Mouse (Mus musculus) lung, postnatal 14 days (tissue): ENCODE results near the gene Zfp663.

Source experiments
- DNase-seq: peaks from one replicate; pipeline ENCODE4 v3.0.0; 2021

Zfp663 gene

DNA sequence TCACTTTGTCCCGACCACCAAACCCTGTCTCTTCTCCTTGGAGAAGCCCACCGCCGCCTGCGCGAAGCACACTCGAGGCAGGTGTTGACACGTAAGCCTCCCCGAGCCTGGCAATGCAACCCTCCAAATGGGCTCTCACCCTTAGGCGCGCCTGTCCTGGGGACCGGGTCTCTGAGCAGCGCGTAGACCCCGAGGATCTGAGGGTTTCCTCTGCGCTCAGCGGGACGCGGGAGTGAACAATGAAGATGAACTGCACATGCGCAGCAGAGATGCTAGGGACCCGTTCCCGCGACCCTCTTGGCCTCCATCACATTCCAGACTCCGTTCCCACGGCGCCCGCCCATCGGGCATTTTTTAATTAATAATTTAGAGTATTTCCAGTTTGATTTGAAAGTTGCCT lies at the start of gene Zfp663:
TSS of gene Zfp663 (minus strand) at position 234 of the 400 bp plus-strand sequence.
- no peak for DNase-seq

- DNase-seq = no peak
Observed at GRCm38 (mm10) chr2:165417291-165417690, 48.8 kb upstream of the Zfp663 start.

- DNase-seq = no peak
Observed at GRCm38 (mm10) chr2:165415795-165416194, 47.3 kb upstream of the Zfp663 start.

- no peak for DNase-seq
Observed at GRCm38 (mm10) chr2:165415141-165415721, 46.7 kb upstream of the Zfp663 start.

GRCm38 (mm10) chr2:165414321-165414720 lies 45.8 kb upstream of the Zfp663 start:
- no peak for DNase-seq

DNA sequence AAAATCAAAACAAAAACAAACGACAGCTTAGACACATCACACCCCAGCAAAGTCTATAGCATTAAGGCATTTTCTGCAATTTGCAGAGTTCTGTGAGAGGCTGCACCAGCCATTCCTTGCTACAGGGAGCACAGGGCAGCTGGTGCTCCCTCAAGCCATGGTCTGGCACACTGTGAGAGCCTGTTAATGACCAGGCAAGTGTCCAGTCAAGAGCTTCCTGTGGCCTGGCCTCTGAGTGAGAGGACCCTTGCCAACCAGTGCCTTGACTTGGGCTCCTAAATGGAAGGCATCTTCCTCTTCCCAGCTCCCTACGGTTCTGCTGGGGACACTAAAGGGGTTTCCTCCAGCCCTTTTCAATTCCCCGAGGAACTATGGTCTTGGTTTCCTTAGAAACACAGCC lies 45.4 kb upstream of the Zfp663 start:
- DNase-seq = no peak

DNA sequence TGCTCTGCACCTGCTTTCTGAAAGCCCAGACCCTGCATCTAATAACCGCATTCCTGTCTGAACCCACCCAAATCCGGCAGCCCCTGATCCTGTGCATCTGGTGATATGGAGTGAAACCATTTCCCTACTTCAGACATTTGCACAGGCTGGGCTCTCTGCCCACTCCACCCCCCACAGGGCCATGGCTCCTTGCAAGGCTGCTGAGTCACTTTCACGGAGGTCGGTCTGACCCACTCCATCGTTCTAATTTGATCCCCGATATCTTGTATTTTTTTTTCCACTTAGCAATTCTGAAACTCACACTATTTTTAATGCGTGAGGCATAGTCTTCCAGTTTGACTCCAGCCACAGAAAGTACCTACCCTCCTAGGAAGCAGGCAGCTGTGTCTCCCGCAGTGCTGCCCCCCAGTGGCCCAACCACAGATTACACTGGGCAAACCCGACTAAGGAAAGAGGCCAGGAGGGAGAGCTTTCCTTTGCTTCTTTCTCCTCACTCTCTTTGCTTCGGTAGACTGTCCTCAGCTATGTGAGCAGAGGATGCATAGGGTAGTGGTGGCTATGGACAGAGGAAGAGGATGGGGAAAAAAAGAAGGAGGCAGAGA lies 39.3 kb upstream of the Zfp663 start:
- DNase-seq = peak; percentile 73

DNA sequence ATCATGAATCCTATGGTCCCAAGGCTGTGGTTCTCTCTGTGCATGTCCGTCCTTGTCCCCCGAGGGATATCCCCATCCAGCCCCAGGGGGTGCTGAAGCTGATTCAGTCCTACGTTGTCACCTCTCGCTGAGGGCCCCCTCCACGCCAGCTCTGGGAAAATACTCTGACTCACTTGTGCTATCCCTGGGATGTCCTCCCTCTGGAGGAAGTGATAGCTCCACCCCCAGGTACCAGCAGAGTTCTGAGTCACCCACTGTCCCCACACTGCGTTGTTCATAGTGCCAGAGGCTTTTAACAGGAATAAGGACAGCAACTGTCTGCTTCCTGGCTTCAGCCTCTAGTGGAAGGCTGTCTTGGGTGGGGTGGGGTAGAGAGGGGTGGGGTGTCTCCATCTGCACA lies 36.8 kb upstream of the Zfp663 start:
- peak; percentile 14 for DNase-seq

DNA sequence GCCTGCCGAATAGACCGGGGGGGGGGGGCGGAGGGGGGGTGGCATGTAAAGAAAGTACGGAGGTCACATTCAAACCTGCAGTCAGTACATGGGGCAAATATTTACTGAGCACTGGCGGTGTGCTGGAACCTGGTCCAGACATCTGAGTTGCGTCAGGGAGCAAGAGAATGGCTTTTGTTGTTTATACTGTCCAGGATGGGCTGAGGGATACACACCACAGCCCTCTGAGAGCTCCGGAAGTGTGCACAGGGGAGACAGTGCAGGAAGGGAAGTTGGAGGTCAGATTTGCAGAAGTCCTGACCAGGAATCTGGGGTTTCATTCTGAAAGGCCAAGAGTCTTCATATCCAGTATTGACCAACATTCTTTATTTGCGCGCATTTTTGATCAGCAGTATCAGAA lies 36.4 kb upstream of the Zfp663 start:
- peak; percentile 9 for DNase-seq

- no peak for DNase-seq
Observed at GRCm38 (mm10) chr2:165398164-165398785, 29.7 kb upstream of the Zfp663 start.

DNA sequence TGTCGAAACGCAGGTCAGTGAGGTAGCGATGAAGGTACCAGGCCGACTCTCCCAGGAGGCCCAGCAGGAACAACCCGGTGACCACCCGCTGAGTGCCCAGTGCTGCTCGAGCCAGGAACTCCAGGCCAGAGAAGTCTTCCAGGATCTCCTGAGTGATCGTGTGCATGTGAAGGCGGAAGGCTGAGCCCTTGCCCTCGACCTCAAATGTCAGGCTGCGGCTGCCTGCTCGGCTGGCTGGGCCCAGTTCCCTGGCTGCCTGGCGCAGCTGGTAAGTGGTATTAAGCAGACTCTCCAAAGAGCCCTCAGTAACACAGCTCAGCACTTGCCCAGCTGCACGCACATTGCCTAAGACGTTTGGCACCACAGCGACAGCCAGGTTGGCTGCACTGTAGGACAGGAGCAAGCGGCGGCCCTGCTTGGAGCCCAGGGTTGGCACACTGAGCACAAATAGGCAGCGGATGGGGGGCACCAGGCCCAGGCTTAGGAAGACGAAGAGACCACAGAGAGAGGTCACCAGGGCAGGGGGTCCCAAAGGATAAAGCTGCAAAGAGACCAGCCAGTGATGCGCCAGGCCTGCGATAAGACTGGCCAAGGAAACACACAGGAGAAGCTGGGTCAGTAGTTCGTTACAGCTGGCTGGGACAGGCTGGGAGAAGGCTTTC lies 29.1 kb upstream of the Zfp663 start:
- peak; percentile 17 for DNase-seq

DNA sequence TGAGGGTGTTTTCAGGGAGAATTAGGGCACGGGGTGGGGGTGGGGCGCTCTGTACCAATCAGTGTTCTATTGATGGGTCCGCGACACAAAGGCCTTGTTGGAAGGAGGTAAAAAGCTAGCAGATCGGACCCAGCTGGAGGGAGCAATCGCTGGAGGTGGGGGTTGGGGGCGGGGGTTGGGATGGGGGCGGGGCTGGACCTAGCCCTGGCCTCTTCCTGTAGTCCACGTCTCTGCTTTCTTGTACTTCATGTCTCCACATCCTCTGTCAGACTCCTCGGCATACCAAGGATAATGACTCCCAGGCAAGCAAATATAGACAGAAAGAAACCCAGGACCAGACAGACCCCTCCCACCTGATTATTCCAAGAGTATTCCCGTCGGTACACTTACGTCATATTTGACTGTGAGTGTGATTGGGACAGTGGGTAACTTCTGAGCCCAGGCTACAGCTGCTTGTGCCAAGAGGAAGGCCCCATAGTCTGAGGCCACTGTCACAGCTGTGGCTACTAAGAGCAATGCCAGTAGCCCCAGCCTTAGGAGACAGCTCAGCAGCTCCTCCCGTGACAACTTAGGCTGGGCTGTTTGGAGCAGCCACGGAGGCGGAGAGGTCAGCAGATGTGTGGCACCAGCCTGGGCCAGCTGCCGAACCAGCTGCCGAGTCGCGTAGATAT lies 28.4 kb upstream of the Zfp663 start:
- no peak for DNase-seq

DNA sequence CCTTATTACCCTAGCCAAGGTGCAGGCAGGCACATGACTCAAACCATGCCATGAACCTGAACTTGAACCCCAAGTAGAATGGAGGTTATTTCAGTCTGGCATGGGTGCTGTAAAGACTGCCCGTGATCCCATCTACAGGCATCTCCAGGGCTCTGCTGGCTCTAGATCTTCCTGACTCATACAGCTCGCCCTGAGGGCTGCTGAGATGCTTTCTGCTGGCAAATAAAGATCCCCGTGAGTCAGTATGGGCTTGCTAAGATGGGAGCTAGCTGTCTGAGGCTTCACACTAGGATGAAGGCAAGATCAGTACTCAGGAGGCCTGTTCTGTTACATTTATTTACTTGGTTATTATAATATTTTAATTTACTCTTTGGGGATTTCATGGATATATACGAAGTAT lies 23.6 kb upstream of the Zfp663 start:
- no peak for DNase-seq

DNA sequence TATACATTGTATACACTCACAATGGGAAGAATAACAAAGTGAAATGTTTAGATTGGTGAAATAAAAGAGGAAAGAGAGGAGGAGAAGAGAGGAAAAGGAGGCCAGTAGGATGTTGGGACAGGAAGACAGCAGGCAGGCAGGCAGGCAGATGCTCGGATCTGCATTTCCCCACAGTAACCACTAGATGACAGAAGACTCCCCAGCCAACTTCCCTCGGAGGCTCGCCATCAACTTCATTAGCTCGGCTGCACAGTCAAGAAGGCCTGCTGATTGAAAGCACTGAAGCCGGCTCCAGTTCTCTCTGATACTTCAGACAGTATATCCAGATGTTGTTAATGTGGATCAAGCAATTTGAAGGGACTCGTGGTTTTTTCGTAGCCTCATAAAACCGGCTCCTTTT lies 23.0 kb upstream of the Zfp663 start:
- peak; percentile 56 for DNase-seq

GRCm38 (mm10) chr2:165389299-165389952 lies 20.9 kb upstream of the Zfp663 start:
- no peak for DNase-seq

- peak; percentile 96 for DNase-seq
Observed at GRCm38 (mm10) chr2:165387844-165388495, 19.4 kb upstream of the Zfp663 start, which contains the start of gene Zfp334. Gene Zfp334, minus strand, starts transcription at chr2:165388259.

GRCm38 (mm10) chr2:165387370-165387769 lies 18.8 kb upstream of the Zfp663 start:
- DNase-seq = no peak

GRCm38 (mm10) chr2:165380050-165380449 lies 11.5 kb upstream of the Zfp663 start:
- DNase-seq = no peak

DNA sequence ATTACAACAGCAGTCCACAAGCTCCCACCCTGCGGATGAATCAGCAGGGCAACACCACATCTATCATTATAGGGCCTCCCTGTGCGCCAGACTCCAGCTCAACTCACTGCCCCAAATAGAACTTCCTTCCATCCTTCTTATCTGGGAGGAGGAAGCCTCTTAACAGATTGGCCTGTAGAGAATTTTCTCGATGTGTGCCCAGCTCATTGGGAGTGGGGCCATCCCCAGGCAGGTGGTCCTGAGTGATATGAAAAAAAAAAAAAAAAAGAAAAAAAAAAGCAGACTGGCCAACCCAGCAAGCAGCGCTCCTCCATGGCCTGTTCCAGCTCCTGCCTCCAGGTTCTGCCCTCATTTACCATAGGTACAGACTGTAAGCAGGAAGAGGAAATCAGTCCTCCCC lies 7.5 kb upstream of the Zfp663 start:
- DNase-seq = no peak

- DNase-seq = no peak
Observed at GRCm38 (mm10) chr2:165375478-165375877, 6.9 kb upstream of the Zfp663 start.

DNA sequence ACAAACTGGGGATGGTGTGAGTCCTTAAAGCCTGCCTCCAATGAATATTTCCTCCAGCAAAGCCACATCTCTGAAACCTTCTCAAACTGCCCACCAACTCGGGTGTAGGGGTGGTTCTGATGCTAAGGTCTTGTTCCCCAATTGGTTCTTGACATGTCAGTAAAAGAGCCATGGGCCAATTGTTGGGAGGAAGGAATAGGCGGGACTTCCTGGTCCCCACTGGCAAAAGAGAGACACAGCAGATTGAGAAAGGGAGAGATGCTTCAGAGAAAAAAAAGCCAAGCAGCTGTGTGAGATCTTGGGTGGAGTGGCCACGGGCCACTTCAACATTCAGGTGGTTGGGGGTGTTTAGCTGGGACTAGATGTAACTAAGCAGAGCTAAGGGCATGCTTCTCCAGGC lies 2.5 kb upstream of the Zfp663 start:
- DNase-seq = no peak

GRCm38 (mm10) chr2:165370348-165370747 lies 1.8 kb upstream of the Zfp663 start:
- no peak for DNase-seq
